9 mouse cellular contexts compared by ENCODE assay signal in the genomic region with DNA sequence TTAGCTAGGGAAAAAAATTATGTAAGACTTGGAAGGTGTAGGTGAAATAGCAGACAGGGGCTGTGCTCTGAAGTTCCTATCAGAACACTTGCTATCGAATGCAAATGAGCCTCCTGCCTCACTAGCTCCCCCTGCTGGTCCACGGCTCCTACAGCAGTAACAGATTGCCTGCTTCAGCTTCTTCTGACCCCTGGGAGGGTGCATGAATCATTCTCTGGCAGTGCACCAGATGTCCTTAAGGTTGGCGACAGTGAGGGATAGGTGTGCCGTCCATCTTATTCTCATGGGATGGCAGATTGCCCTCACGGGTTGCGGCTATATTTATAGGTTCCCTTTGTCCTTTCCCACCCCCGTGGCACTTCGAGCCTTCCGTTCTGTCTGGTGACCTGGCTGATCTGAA.
DNase-seq lines count a peak whose midpoint lies in the region; ATAC-seq and TF ChIP-seq lines count a peak whose summit lies in the region.
"Had no signal": no experiment of that assay in that cellular context is flagged by ENCODE, and none has a peak within 500 bp of the region (broad histone marks: within the 10 kb centered on the region; RNA-seq: fewer than 3 reads in every experiment).

No protein-coding gene starts in this region.

- no peak for TF ChIP-seq EP300 in lung, postnatal 0 days (IDR thresholded peaks at IDR 0.05)

- 27% methylated on average over 9 of the region's 9 CpGs for WGBS in lung, postnatal 0 days

- H3K9me3 ChIP-seq in lung, postnatal 0 days (ENCODE audit: low read length), result no peaks in the 10 kb centered on the region
- H3K9me3 ChIP-seq: limb, embryonic 15.5 days had no signal

- H3K9ac ChIP-seq in lung, postnatal 0 days (replicated peaks; ENCODE audit: low read depth), result no peak overlapping the region
- H3K9ac ChIP-seq: limb, embryonic 15.5 days had no signal

- no peaks in the 10 kb centered on the region for H3K4me1 ChIP-seq in lung, postnatal 0 days (ENCODE audit: insufficient read depth, low read depth, low read length)
- H3K4me1 ChIP-seq: limb, embryonic 15.5 days had no signal

- no peak overlapping the region for H3K27ac ChIP-seq in lung, postnatal 0 days (ENCODE audit: low read length)
- H3K27ac ChIP-seq: limb, embryonic 15.5 days had no signal

- ATAC-seq in common myeloid progenitor, adult 5-6 weeks (replicated peaks; ENCODE audit: low read depth, poor library complexity, severe bottlenecking), result peak; percentile 79; the same call in 1 of the 2 replicates
- peak; percentile 22 for ATAC-seq in lung, postnatal 0 days

- no peak overlapping the region for H3K4me3 ChIP-seq in lung, postnatal 0 days (ENCODE audit: low read depth, low read length)
- H3K4me3 ChIP-seq: limb, embryonic 15.5 days had no signal

- H3K27me3 ChIP-seq in lung, postnatal 0 days (replicated peaks; ENCODE audit: insufficient read depth, low read length), result no peaks in the 10 kb centered on the region
- H3K27me3 ChIP-seq: limb, embryonic 15.5 days had no signal

- no peaks in the 10 kb centered on the region for H3K36me3 ChIP-seq in lung, postnatal 0 days (ENCODE audit: insufficient read depth, low read length)
- H3K36me3 ChIP-seq: limb, embryonic 15.5 days had no signal

- TF ChIP-seq CTCF in lung, postnatal 0 days (IDR thresholded peaks at IDR 0.05), result peak; percentile 92

- H3K4me2 ChIP-seq in lung, postnatal 0 days (replicated peaks; ENCODE audit: low read depth, low read length), result no peak overlapping the region
- H3K4me2 ChIP-seq: limb, embryonic 15.5 days had no signal

- DNase-seq in A20 (ENCODE audit: low read depth, low spot score) (peak; percentile 66), ZHBTc4 (ENCODE audit: low read depth, low spot score) (peak; percentile 88)
- peak; percentile 39 to 60 for DNase-seq in heart, adult 9 months (ENCODE audit: low spot score in 2 of 2)
- peak; percentile 45 to 91 for DNase-seq in kidney, postnatal 36 days
- peak; percentile 79 for DNase-seq in lung, postnatal 0 days (ENCODE audit: low spot score)
- peak; percentile 55 for DNase-seq in right cerebral cortex, postnatal 25 days
- DNase-seq in yolk sac, embryonic 10.5 days (ENCODE audit: low spot score), result peak; percentile 55
